17 mouse cellular contexts compared by ENCODE assay signal in the genomic region with DNA sequence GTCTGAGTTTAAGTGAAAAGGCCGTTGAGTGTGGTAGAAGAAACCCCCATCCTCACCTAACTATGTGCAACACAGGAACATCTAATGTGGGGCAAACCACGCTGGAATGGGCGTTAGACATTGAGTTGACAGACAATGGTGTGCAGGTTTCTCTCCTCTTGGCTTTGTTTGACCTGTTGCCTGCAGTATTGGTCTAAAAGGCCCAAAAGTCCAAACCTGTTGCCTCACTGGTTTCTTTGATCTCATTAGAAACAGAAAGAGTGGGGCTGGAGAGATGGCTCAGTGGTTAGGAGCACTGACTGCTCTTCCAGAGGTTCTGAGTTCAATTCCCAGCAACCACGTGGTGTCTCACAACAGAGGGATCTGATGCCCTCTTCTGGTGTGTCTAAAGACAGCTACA. TPM values are rescaled to one million over a fixed set of nuclear protein-coding genes. Genes with fewer than 3 reads are reported as not detected.
DNase-seq lines count a peak whose midpoint lies in the region; ATAC-seq and TF ChIP-seq lines count a peak whose summit lies in the region.
"Had no signal": no experiment of that assay in that cellular context is flagged by ENCODE, and none has a peak within 500 bp of the region (broad histone marks: within the 10 kb centered on the region; RNA-seq: fewer than 3 reads in every experiment).

No protein-coding gene starts in this region.

- no peak overlapping the region for H3K4me3 ChIP-seq in kidney, postnatal 0 days (replicated peaks; ENCODE audit: low read depth, low read length)
- H3K4me3 ChIP-seq in kidney, adult 2 months (ENCODE audit: insufficient read depth, low read depth, low read length), result no peak overlapping the region
- H3K4me3 ChIP-seq in left cerebral cortex, adult 2 months, result no peak overlapping the region
- no peak overlapping the region for H3K4me3 ChIP-seq in liver, postnatal 0 days (ENCODE audit: low read depth, low read length)
- H3K4me3 ChIP-seq in liver, embryonic 11.5 days (ENCODE audit: low read depth, low read length), result no peak overlapping the region
- H3K4me3 ChIP-seq: embryonic facial prominence, embryonic 10.5 days; embryonic facial prominence, embryonic 12.5 days; forebrain, embryonic 13.5 days had no signal

- 0 out of 2 replicates have a peak, but pooled peaks have one; percentile 7 for TF ChIP-seq CTCF in kidney, postnatal 0 days (IDR thresholded peaks at IDR 0.05; ENCODE audit: low read depth)
- no peak for TF ChIP-seq CTCF in kidney, adult 2 months (conservative IDR thresholded peaks at IDR 0.05; ENCODE audit: insufficient read depth, insufficient read length, low read depth, low read length)
- 0 out of 2 replicates have a peak, but pooled peaks have one; percentile 5 for TF ChIP-seq CTCF in left cerebral cortex, adult 2 months (IDR thresholded peaks at IDR 0.05)
- no peak for TF ChIP-seq CTCF in liver, postnatal 0 days (IDR thresholded peaks at IDR 0.05; ENCODE audit: low read depth)

- H3K9me3 ChIP-seq in kidney, postnatal 0 days (replicated peaks; ENCODE audit: low read length), result no peaks in the 10 kb centered on the region
- H3K9me3 ChIP-seq in liver, postnatal 0 days (ENCODE audit: low read length), result no peaks in the 10 kb centered on the region
- H3K9me3 ChIP-seq in liver, embryonic 11.5 days (ENCODE audit: control insufficient read depth, low read length), result no peaks in the 10 kb centered on the region
- H3K9me3 ChIP-seq: embryonic facial prominence, embryonic 10.5 days; embryonic facial prominence, embryonic 12.5 days; forebrain, embryonic 13.5 days; G1E had no signal

- no peak for TF ChIP-seq POLR2A in kidney, adult 2 months (IDR thresholded peaks at IDR 0.05; ENCODE audit: low read depth, low read length)

- peak; percentile 55 for DNase-seq in heart, adult 11 months
- no peak for DNase-seq in heart, adult 18-20 months
- no peak for DNase-seq in kidney, postnatal 0 days (ENCODE audit: low spot score)
- no peak for DNase-seq in kidney, adult 2 months
- no peak for DNase-seq in left cerebral cortex, adult 2 months (ENCODE audit: extremely low spot score in 1 of 2, low spot score in 2 of 2)
- DNase-seq in left cerebral cortex, postnatal 36 days (ENCODE audit: low spot score in 2 of 2), result no peak
- DNase-seq in liver, postnatal 0 days, result no peak
- DNase-seq in liver, embryonic 11.5 days (ENCODE audit: low spot score), result no peak
- DNase-seq: adrenal gland, adult 8-10 months had no signal

- no peak overlapping the region for H3K9ac ChIP-seq in kidney, postnatal 0 days (ENCODE audit: low read depth, low read length)
- H3K9ac ChIP-seq in liver, postnatal 0 days (replicated peaks), result no peak overlapping the region
- no peak overlapping the region for H3K9ac ChIP-seq in liver, embryonic 11.5 days (ENCODE audit: low read depth, low read length)
- H3K9ac ChIP-seq: embryonic facial prominence, embryonic 12.5 days; forebrain, embryonic 13.5 days had no signal

- no peak overlapping the region for H3K4me2 ChIP-seq in kidney, postnatal 0 days (ENCODE audit: low read length)
- H3K4me2 ChIP-seq in liver, postnatal 0 days (ENCODE audit: low read depth, low read length), result no peak overlapping the region
- no peak overlapping the region for H3K4me2 ChIP-seq in liver, embryonic 11.5 days
- H3K4me2 ChIP-seq: embryonic facial prominence, embryonic 12.5 days; forebrain, embryonic 13.5 days had no signal

- intact Hi-C loops in left cerebral cortex, adult 2 months (cut with DNase I), result loop anchor here (5.0 kb wide), 2 partner anchors 92 to 122 kb away; no protein-coding TSS in a partner anchor
- intact Hi-C loops in left cerebral cortex, postnatal 36 days (cut with DNase I), result loop anchor here (5.0 kb wide), 1 partner anchor 292 kb away; no protein-coding TSS in a partner anchor

- H3K4me1 ChIP-seq in kidney, postnatal 0 days (replicated peaks; ENCODE audit: insufficient read depth, low read length), result peaks cover 12% of the 10 kb centered on the region; the same call in 1 of the 2 replicates
- H3K4me1 ChIP-seq in kidney, adult 2 months (ENCODE audit: control insufficient read depth, insufficient read depth, low read length), result peaks cover 14% of the 10 kb centered on the region; the same call in 1 of the 2 replicates
- H3K4me1 ChIP-seq in liver, postnatal 0 days (ENCODE audit: insufficient read depth), result no peaks in the 10 kb centered on the region
- H3K4me1 ChIP-seq in liver, embryonic 11.5 days (replicated peaks; ENCODE audit: control insufficient read depth, insufficient read depth, low read length), result no peaks in the 10 kb centered on the region; the same call in 1 of the 2 replicates

- no peak for ATAC-seq in kidney, postnatal 0 days (replicated peaks; ENCODE audit: low FRiP score, low read depth)
- peak; percentile 79 for ATAC-seq in liver, postnatal 0 days
- no peak for ATAC-seq in liver, embryonic 11.5 days (replicated peaks; ENCODE audit: low FRiP score)
- ATAC-seq: activated CD4-positive, CD25-positive, alpha-beta regulatory T cell, adult 4 months; CD4-positive, CD25-positive, alpha-beta regulatory T cell, adult 4 months; forebrain, embryonic 13.5 days; Patski had no signal

- no peak for TF ChIP-seq EP300 in liver, postnatal 0 days (IDR thresholded peaks at IDR 0.05; ENCODE audit: low read depth)

- H3K36me3 ChIP-seq in kidney, postnatal 0 days (ENCODE audit: insufficient read depth, low read length), result peaks cover 20% of the 10 kb centered on the region
- H3K36me3 ChIP-seq in kidney, adult 2 months (ENCODE audit: control insufficient read depth, insufficient read depth, low read length), result peaks cover 1% of the 10 kb centered on the region; the same call in 1 of the 2 replicates
- peaks cover 7% of the 10 kb centered on the region; the same call in 1 of the 2 replicates for H3K36me3 ChIP-seq in liver, postnatal 0 days (replicated peaks; ENCODE audit: insufficient read depth, low read length)
- peaks cover 5% of the 10 kb centered on the region; the same call in 1 of the 2 replicates for H3K36me3 ChIP-seq in liver, embryonic 11.5 days (ENCODE audit: control insufficient read depth, insufficient read depth, low read length)
- H3K36me3 ChIP-seq: G1E had no signal

- WGBS in kidney, postnatal 0 days, result 88% methylated on average over 4 of the region's 4 CpGs
- WGBS in kidney, adult 2 months, result 89% methylated on average over 4 of the region's 4 CpGs
- 61% methylated on average over 4 of the region's 4 CpGs for WGBS in liver, postnatal 0 days (ENCODE audit: insufficient replicate concordance)
- 71% methylated on average over 4 of the region's 4 CpGs for WGBS in liver, embryonic 11.5 days

- H3K27ac ChIP-seq in kidney, postnatal 0 days, result no peak overlapping the region; the same call in 1 of the 2 replicates
- no peak overlapping the region for H3K27ac ChIP-seq in kidney, adult 2 months (ENCODE audit: insufficient read depth, low read depth, low read length)
- H3K27ac ChIP-seq in left cerebral cortex, adult 2 months, result no peak overlapping the region
- H3K27ac ChIP-seq in liver, postnatal 0 days (ENCODE audit: low read depth), result no peak overlapping the region
- H3K27ac ChIP-seq in liver, embryonic 11.5 days (ENCODE audit: low read depth, low read length), result no peak overlapping the region
- H3K27ac ChIP-seq: embryonic facial prominence, embryonic 10.5 days; embryonic facial prominence, embryonic 12.5 days; forebrain, embryonic 13.5 days had no signal

- no peaks in the 10 kb centered on the region for H3K27me3 ChIP-seq in kidney, postnatal 0 days (ENCODE audit: insufficient read depth, low read length)
- H3K27me3 ChIP-seq in kidney, adult 2 months (replicated peaks; ENCODE audit: control insufficient read depth, insufficient read depth, low read length), result no peaks in the 10 kb centered on the region
- H3K27me3 ChIP-seq in liver, postnatal 0 days (ENCODE audit: insufficient read depth, low read length), result no peaks in the 10 kb centered on the region
- no peaks in the 10 kb centered on the region for H3K27me3 ChIP-seq in liver, embryonic 11.5 days (replicated peaks; ENCODE audit: control insufficient read depth, insufficient read depth, low read length)
- H3K27me3 ChIP-seq: CH12.LX; embryonic facial prominence, embryonic 12.5 days; forebrain, embryonic 13.5 days; Patski had no signal

RNA-seq across cellular contexts. Expression of gene Hebp2, which starts 16.7 kb away (rescaled TPM):
- total RNA-seq in heart, adult 18-20 months (2021), result under 1 TPM; 0.44 to 0.50 TPM
- polyA plus RNA-seq in kidney, postnatal 0 days (2015; fragmentation: Nextera tagmentation; extraction: Ambion mirVana), result 18.2 and 19.1 TPM in 2 replicates
- 1.9 and 2.9 TPM in 2 replicates for polyA plus RNA-seq in kidney, adult 2 months (2012; rRNA removed)
- 1 to 10 TPM; 3.8 TPM for total RNA-seq in left cerebral cortex, adult 2 months (2021)
- 1 to 10 TPM; 2.5 to 3.4 TPM for total RNA-seq in left cerebral cortex, postnatal 36 days (2021)
- 1.0 and 1.4 TPM in 2 replicates for polyA plus RNA-seq in liver, postnatal 0 days (2015; fragmentation: Nextera tagmentation; extraction: Ambion mirVana)
- polyA plus RNA-seq in liver, embryonic 11.5 days (2014; fragmentation: Nextera tagmentation; extraction: Ambion mirVana), result 4.7 and 6.1 TPM in 2 replicates
- total RNA-seq: G1E had no signal
- polyA plus RNA-seq: activated CD4-positive, CD25-positive, alpha-beta regulatory T cell, adult 4 months; CD4-positive, CD25-positive, alpha-beta regulatory T cell, adult 4 months; G1E had no signal

Comparison
In these comparisons a context has a peak if more than half of its experiments do, and no peak if none do; other contexts are left out.
1. CTCF ChIP-seq: peak in kidney, postnatal 0 days (single experiment) and left cerebral cortex, adult 2 months (single experiment); none in kidney, adult 2 months (single experiment) and liver, postnatal 0 days (single experiment).